Mouse (Mus musculus) CD4-positive, CD25-positive, alpha-beta regulatory T cell, adult 2 months (primary cell): ENCODE results near the gene Nme7.

ENCODE experiments used
- DNase-seq: peaks from one replicate; pipeline ENCODE4 v3.0.0-alpha.2; 2012; ENCODE audit warnings: low read depth, low spot score

Nme7 gene

GRCm38 (mm10) chr1:164303821-164304220 is at the start of gene Nme7:
Gene Nme7, plus strand, starts transcription at chr1:164304121.
- DNase-seq: no peak

DNA sequence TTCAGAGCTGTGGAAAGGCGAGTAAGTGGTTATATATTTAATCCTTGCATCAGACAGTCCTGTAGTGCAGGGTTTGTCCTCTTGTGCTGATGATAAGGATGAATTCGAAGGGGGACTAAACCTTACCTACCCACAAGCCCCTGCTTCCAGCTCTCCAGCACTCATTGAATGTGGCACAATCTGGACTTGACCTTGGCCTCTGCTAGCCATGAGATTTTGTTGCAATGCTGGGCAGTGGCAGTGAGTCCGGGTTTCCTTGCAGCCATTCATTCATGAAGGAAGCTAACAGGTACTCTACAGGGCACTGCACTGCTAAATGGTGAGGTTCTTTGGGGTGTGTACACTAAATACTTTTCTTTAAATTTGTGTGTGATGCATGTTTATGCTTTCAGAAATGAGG is 49.1 kb upstream of the Nme7 start:
- no peak for DNase-seq

- no peak for DNase-seq
Observed at GRCm38 (mm10) chr1:164260171-164261028, 43.5 kb upstream of the Nme7 start.

DNA sequence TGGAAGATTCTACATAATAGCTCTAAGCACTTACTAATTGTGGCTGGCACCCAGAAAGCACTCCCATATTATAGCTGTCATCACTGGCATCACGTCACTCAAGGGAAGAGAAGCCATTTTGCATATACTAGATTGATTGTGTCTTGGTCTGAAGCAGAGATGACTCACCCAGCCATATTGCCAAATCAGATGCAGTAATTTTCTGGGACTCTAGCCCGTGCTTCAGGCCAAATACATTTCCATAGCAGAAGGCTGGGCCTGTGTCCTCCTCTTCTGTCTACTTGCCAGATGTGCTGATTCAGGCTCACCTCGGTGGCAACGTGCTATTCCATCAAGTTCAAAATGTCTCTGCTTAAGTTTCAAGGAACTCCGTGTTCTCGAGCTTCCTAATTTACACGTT is 42.4 kb upstream of the Nme7 start:
- DNase-seq: no peak

- DNase-seq: no peak
Observed at GRCm38 (mm10) chr1:164270941-164271340, 33.0 kb upstream of the Nme7 start.

- no peak for DNase-seq
Observed at GRCm38 (mm10) chr1:164273659-164274058, 30.3 kb upstream of the Nme7 start.

- peak; percentile 97 for DNase-seq
Observed at GRCm38 (mm10) chr1:164275455-164275954, 28.4 kb upstream of the Nme7 start, which contains the start of gene Ccdc181. Gene Ccdc181, plus strand, starts transcription at chr1:164275585.

GRCm38 (mm10) chr1:164276552-164276951 is 27.4 kb upstream of the Nme7 start:
- DNase-seq: no peak

DNA sequence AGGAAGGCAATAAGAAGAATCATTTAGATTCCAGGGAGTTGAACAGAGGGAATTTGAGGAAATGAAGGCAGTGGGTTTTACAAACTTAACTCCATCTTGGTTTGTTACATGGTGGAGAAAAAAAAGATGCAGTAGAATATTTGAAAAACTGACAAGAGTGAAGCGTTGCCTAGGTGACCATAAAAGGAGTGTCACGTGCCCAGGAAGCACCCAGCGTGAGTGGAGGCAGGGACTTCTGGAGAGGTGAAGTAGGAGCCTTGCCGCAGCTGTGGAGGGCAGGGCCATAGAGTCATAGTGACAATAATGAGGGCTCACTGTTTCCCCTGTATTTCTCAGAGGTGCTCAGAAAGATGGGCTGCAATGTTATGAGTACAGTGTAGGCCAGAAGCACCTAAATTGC is 24.6 kb upstream of the Nme7 start:
- peak; percentile 32 for DNase-seq

GRCm38 (mm10) chr1:164284007-164284406 is 19.9 kb upstream of the Nme7 start:
- no peak for DNase-seq

DNA sequence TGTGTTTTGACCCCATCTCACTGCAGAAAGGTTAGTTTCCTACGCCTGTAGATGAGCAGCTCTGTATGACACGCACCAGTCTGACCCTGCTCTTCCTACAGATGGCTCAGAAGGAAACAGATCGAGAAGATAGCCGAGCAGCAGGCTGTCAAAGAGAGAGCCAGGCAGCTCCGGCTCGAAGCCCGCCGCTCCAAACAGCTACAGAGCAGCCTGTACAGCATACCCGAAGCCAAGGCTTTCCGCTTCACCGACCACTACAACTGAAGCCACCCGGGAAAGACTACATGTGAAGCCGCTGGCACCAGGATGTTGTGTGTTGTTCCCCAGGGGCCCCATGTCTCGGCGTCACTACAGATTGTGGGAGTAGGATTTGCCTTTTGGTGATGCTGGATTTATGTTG is 16.5 kb upstream of the Nme7 start:
- no peak for DNase-seq

GRCm38 (mm10) chr1:164292040-164292439 is 11.9 kb upstream of the Nme7 start:
- no peak for DNase-seq

GRCm38 (mm10) chr1:164294071-164294470 is 9.8 kb upstream of the Nme7 start:
- no peak for DNase-seq

- DNase-seq: no peak
Observed at GRCm38 (mm10) chr1:164296473-164296872, 7.4 kb upstream of the Nme7 start.

- no peak for DNase-seq
Observed at GRCm38 (mm10) chr1:164301949-164302348, 2.0 kb upstream of the Nme7 start.

DNA sequence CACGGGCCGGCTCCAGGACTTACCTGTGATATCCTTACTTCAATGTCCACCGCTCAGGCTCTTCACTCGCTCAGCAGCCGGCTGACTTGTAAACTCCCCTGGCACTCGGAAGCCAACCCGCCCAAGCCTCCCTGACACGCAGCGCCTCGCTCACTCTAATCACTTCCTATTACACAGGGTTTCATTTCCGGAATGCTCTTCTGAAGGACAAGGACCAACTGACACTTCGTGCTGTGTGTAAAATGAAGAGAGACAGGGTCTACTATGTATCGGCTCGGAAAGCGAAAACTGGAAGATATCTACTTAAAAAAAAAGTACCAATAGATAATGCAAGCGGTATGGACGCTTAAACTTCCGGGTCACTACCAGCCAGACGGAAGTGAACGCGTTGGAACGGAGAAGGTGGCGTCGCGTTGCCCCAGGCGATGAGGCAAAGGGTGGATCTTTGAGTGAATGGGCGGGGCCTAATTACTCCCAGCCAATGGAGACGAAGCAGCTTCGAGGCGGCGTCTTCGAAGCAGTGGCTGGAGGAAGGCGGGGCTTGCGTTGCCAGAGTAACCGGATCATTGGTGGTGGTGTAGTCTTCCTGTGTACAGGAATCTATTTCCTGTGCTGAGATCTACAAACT is 3.3 kb downstream of the Nme7 start, which contains the start of gene Blzf1:
Blzf1 (minus strand) TSS at position 366 of the 628 bp plus-strand sequence.
- peak; percentile 99 for DNase-seq

DNA sequence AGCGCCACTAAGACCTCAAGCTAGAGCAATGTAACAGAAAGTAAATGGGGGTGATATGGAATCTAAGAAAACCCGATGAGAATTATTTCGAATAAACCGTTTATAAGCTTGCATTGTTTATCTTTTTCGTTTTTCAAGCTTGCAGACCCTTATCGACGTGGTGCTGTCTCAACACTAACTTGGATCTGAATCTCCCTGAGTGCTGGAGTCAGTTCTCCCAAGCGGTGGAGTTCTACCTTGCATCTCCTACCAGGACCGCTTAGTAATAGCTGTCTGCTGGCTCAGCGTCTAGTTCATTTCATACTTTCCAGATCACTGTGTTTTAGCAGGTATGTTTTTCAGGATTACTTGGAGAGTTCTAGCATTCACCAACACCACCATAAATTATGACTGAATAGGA is 4.0 kb downstream of the Nme7 start:
- DNase-seq: no peak

GRCm38 (mm10) chr1:164314085-164314484 is 10.2 kb downstream of the Nme7 start:
- no peak for DNase-seq

- peak; percentile 66 for DNase-seq
Observed at GRCm38 (mm10) chr1:164315266-164315665, 11.3 kb downstream of the Nme7 start.

DNA sequence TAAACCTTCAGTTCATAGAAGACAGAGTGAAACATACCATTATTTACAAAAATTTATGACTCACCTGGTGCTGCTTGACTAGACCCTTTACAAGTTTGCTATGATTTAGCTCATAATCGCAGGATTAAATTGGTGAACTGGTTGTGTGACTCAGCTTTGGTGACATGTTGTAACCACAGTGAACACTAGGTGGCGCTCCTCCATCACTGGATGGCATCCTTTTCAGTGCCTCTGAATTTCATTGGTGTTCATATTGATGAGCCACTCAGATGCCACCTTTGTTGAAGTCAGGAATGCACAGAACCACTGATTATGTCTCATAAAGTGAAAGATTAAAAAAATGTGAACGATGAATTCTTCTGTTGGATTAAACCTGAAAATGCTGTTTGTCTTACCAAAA is 12.8 kb downstream of the Nme7 start:
- peak; percentile 86 for DNase-seq

- no peak for DNase-seq
Observed at GRCm38 (mm10) chr1:164317261-164317660, 13.3 kb downstream of the Nme7 start.

DNA sequence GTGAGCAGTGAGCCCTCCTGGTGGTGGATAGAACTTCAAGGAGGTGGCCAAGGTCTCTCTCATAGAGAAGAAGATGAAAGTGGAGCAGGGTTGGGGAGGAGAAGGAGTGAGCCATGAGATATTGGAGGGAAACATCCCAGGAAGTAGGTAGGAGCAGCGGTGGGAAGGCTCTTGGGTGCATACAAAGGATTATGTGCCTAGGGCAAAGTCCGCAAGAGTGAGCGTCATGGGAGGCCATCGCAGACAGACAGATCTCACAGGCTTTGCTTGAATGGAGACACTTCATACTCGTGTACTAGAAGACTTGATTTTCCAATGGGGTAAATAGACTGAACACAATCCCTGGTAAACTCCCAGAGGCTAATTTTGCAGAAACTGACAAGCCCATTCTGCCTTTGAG is 14.6 kb downstream of the Nme7 start:
- no peak for DNase-seq
